Mouse (Mus musculus) forebrain, embryonic 16.5 days (tissue): Measurements from ENCODE around the gene Gja3. TPM values are rescaled to one million over a fixed set of nuclear protein-coding genes. Genes with fewer than 3 reads are reported as not detected.

ENCODE experiments used
- ATAC-seq: fragments of 200-750 bp; cut with Nextera tagmentation; 2 replicates; pipeline ENCODE4 v1.8.0; 2017; ENCODE audit warnings: mild to moderate bottlenecking, moderate library complexity
- H3K27ac ChIP-seq: fragments of 300-500 bp; sonication (generic); 2 replicates; pipeline ENCODE4 v1.5.1; 2014; ENCODE audit warnings: low read length, control low read depth
- H3K27me3 ChIP-seq: fragments of 300-500 bp; sonication (generic); replicated peaks from 2 replicates; pipeline ENCODE4 v1.6.1; 2014; ENCODE audit warnings: low read length; ENCODE audit not compliant: control insufficient read depth, insufficient read depth
- H3K36me3 ChIP-seq: fragments of 300-500 bp; sonication (generic); 2 replicates; pipeline ENCODE4 v1.6.1; 2014; ENCODE audit not compliant: control insufficient read depth, insufficient read depth
- H3K4me1 ChIP-seq: fragments of 300-500 bp; sonication (generic); replicated peaks from 2 replicates; pipeline ENCODE4 v1.6.1; 2014; ENCODE audit warnings: low read length; ENCODE audit not compliant: control insufficient read depth, insufficient read depth
- H3K4me2 ChIP-seq: fragments of 300-500 bp; sonication (generic); 2 replicates; pipeline ENCODE4 v1.6.1; 2014; ENCODE audit warnings: mild to moderate bottlenecking, low read length, control low read depth
- H3K4me3 ChIP-seq: fragments of 300-500 bp; sonication (generic); replicated peaks from 2 replicates; pipeline ENCODE4 v1.5.1; 2014; ENCODE audit warnings: mild to moderate bottlenecking, low read length, control low read depth
- H3K9ac ChIP-seq: fragments of 300-500 bp; sonication (generic); replicated peaks from 2 replicates; pipeline ENCODE4 v1.6.1; 2014; ENCODE audit warnings: low read depth, low read length, control low read depth
- H3K9me3 ChIP-seq: fragments of 300-500 bp; sonication (generic); 2 replicates; pipeline ENCODE4 v1.6.1; 2016; ENCODE audit warnings: low read length; ENCODE audit not compliant: control insufficient read depth
- WGBS: fragments of 180-500 bp; shearing (Covaris S2); extraction: QIAGEN DNeasy Blood & Tissue Kit; methylation state at CpG from one replicate; pipeline ENCODE4 v1.1.7; 2014; 5-methylcytosine and 5-hydroxymethylcytosine counted together
- polyA plus RNA-seq: library from polyadenylated mRNA; unstranded; fragments of >200 nt; fragmentation: Nextera tagmentation; extraction: Ambion mirVana; gene quantifications from 2 replicates; pipeline ENCODE4 v1.2.1, GENCODE M21; 2015

The Gja3 gene
- 0.10 and 0.34 TPM in 2 replicates for polyA plus RNA-seq

GRCm38 (mm10) chr14:57057563-57058321, at the start of gene Gja3:
Gja3 (minus strand) TSS chr14:57058100.
- H3K4me2 ChIP-seq, result peak within 1 kb of the TSS; percentile 87
- H3K9ac ChIP-seq, result peak within 1 kb of the TSS; percentile 45
- H3K36me3 ChIP-seq, result no peaks in the 10 kb centered on the region
- H3K4me3 ChIP-seq, result peak within 1 kb of the TSS; percentile 49
- no peaks in the 10 kb centered on the region for H3K9me3 ChIP-seq
- peak; percentile 69 for ATAC-seq
- WGBS, result under 1% methylated on average over 67 of the region's 79 CpGs
- H3K27ac ChIP-seq, result no peak within 1 kb of the TSS
- H3K4me1 ChIP-seq, result peaks cover 12% of the 10 kb centered on the region
- H3K27me3 ChIP-seq, result peaks cover 37% of the 10 kb centered on the region

GRCm38 (mm10) chr14:57107091-57107490, 49.2 kb upstream of the Gja3 start:
- no peak overlapping the region for H3K27ac ChIP-seq
- no peak overlapping the region for H3K9ac ChIP-seq
- peaks cover 51% of the 10 kb centered on the region for H3K27me3 ChIP-seq
- H3K4me1 ChIP-seq, result peaks cover 18% of the 10 kb centered on the region
- no peaks in the 10 kb centered on the region for H3K9me3 ChIP-seq
- H3K4me3 ChIP-seq, result no peak overlapping the region
- no peak for ATAC-seq
- H3K36me3 ChIP-seq, result no peaks in the 10 kb centered on the region
- no peak overlapping the region for H3K4me2 ChIP-seq
- WGBS, result 81% methylated on average over 8 of the region's 8 CpGs

- Histone ChIP-seq H3K27ac (no peak overlapping the region), H3K4me2 (no peak overlapping the region), H3K9ac (no peak overlapping the region), H3K9me3 (no peaks in the 10 kb centered on the region), H3K36me3 (no peaks in the 10 kb centered on the region), H3K4me1 (peaks cover 18% of the 10 kb centered on the region), H3K4me3 (no peak overlapping the region), H3K27me3 (peaks cover 55% of the 10 kb centered on the region)
- no peak for ATAC-seq
- WGBS, result 41% methylated on average over 11 of the region's 11 CpGs
Measured at GRCm38 (mm10) chr14:57105721-57106120, 47.8 kb upstream of the Gja3 start.

DNA sequence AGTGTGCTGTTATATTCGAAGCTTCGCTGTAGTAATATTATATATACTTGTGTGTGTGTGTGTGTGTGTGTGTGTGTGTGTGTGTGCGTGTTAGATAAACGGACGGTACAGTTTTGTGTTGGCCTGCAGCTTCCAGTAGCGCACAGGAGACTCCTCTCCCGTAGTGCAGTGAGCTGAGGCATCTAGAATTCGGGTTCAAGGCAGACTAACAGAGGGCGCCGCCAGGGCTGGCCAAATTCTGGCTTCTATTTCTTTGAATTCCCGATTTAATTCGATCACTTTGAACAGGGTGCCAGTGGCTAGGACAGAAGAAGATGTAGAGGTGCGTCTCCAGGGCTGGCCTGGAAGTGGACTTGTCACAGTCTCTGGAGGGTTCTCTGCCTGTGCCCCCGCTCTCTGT, 47.2 kb upstream of the Gja3 start:
- H3K4me1 ChIP-seq, result peaks cover 18% of the 10 kb centered on the region
- H3K9ac ChIP-seq, result no peak overlapping the region
- H3K27me3 ChIP-seq, result peaks cover 55% of the 10 kb centered on the region
- no peak for ATAC-seq
- 12% methylated on average over 14 of the region's 14 CpGs for WGBS
- no peaks in the 10 kb centered on the region for H3K9me3 ChIP-seq
- H3K36me3 ChIP-seq, result no peaks in the 10 kb centered on the region
- peak overlapping the region; percentile 100; the same call in 1 of the 2 replicates for H3K4me2 ChIP-seq
- no peak overlapping the region for H3K27ac ChIP-seq
- no peak overlapping the region; the same call in 1 of the 2 replicates for H3K4me3 ChIP-seq

- peak within 1 kb of the TSS; percentile 58 for H3K4me3 ChIP-seq
- under 1% methylated on average over 94 of the region's 101 CpGs for WGBS
- peak within 1 kb of the TSS; percentile 100 for H3K4me2 ChIP-seq
- H3K27ac ChIP-seq, result no peak within 1 kb of the TSS
- no peaks in the 10 kb centered on the region for H3K36me3 ChIP-seq
- H3K4me1 ChIP-seq, result peaks cover 18% of the 10 kb centered on the region
- peak; percentile 70 for ATAC-seq
- no peaks in the 10 kb centered on the region for H3K9me3 ChIP-seq
- peaks cover 55% of the 10 kb centered on the region for H3K27me3 ChIP-seq
- peak within 1 kb of the TSS; percentile 52 for H3K9ac ChIP-seq
Measured at GRCm38 (mm10) chr14:57104106-57105023, 46.5 kb upstream of the Gja3 start, which contains the start of gene Gjb2. Gjb2 (minus strand) TSS chr14:57104702.

- no peaks in the 10 kb centered on the region for H3K36me3 ChIP-seq
- no peaks in the 10 kb centered on the region for H3K9me3 ChIP-seq
- 0 out of 2 replicates have a peak, but pooled peaks have one; percentile 5 for ATAC-seq
- WGBS, result 1% methylated on average over 22 of the region's 22 CpGs
- peak overlapping the region; percentile 58 for H3K4me3 ChIP-seq
- H3K27ac ChIP-seq, result no peak overlapping the region
- H3K27me3 ChIP-seq, result peaks cover 55% of the 10 kb centered on the region
- peaks cover 18% of the 10 kb centered on the region for H3K4me1 ChIP-seq
- H3K4me2 ChIP-seq, result peak overlapping the region; percentile 100
- peak overlapping the region; percentile 52 for H3K9ac ChIP-seq
Measured at GRCm38 (mm10) chr14:57103711-57104105, 45.8 kb upstream of the Gja3 start.

DNA sequence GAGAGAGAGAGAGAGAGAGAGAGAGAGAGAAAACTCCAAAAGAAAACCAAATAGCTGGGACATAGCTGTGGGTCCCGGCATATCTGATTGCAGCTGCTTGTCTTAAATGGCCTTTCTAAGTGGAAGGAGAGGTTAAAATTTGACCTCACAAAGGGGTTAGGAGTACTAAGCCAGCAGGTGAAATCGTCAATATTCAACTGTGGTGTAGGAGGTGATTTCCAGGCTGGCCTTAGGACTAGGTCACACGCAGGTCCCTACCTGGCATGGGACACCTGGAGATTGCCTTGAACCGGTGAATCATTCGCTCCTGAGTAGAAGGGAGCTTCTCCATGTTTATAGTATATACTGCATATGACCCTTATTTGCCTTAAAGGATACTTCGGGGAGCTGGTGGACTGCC, 45.2 kb upstream of the Gja3 start:
- no peak for ATAC-seq
- Histone ChIP-seq H3K27ac (no peak overlapping the region), H3K36me3 (no peaks in the 10 kb centered on the region), H3K27me3 (peaks cover 55% of the 10 kb centered on the region), H3K9me3 (no peaks in the 10 kb centered on the region), H3K9ac (no peak overlapping the region), H3K4me1 (peaks cover 18% of the 10 kb centered on the region), H3K4me2 (no peak overlapping the region), H3K4me3 (no peak overlapping the region)
- 64% methylated on average over 6 of the region's 6 CpGs for WGBS

- H3K9me3 ChIP-seq, result no peaks in the 10 kb centered on the region
- peaks cover 18% of the 10 kb centered on the region for H3K4me1 ChIP-seq
- no peak overlapping the region for H3K4me3 ChIP-seq
- no peaks in the 10 kb centered on the region for H3K36me3 ChIP-seq
- H3K27me3 ChIP-seq, result peaks cover 46% of the 10 kb centered on the region
- no peak overlapping the region for H3K4me2 ChIP-seq
- no peak for ATAC-seq
- no peak overlapping the region for H3K9ac ChIP-seq
- 89% methylated on average over 7 of the region's 7 CpGs for WGBS
- H3K27ac ChIP-seq, result no peak overlapping the region
Measured at GRCm38 (mm10) chr14:57101623-57102022, 43.7 kb upstream of the Gja3 start.

GRCm38 (mm10) chr14:57095855-57096254, 38.0 kb upstream of the Gja3 start:
- no peak for ATAC-seq
- Histone ChIP-seq H3K27ac (no peak overlapping the region), H3K4me3 (no peak overlapping the region), H3K9me3 (no peaks in the 10 kb centered on the region), H3K27me3 (no peaks in the 10 kb centered on the region), H3K9ac (no peak overlapping the region), H3K36me3 (no peaks in the 10 kb centered on the region), H3K4me1 (no peaks in the 10 kb centered on the region), H3K4me2 (no peak overlapping the region)
- 85% methylated on average over 4 of the region's 4 CpGs for WGBS
